Mouse (Mus musculus): ENCODE results near the gene Gfm1.
A peak's percentile ranks its signal among the peaks of the same experiment; 100 is the strongest.

Gfm1 gene

DNA sequence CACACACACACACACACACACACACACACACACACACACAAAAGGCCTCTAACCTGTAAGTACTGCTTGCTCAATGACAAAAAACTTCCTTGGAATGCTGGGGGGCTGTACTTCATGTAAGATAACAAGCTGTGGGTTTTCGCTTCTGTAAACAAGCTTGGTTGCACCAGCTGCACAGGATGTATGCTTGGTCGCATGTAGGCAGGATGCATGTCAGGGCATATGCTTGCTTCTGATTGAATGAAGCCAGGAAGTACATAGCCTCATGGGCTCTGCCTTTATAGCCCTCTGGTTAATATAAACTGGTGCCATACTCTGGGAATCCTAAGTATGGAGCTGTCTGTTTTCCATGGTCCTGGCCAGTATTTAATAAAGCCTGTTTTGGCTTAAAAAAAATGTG, 68.1 kb downstream of the Gfm1 start:
- DNase-seq = no peak

GRCm38 (mm10) chr3:67498773-67499405, 69.0 kb downstream of the Gfm1 start:
- DNase-seq = no peak

DNA sequence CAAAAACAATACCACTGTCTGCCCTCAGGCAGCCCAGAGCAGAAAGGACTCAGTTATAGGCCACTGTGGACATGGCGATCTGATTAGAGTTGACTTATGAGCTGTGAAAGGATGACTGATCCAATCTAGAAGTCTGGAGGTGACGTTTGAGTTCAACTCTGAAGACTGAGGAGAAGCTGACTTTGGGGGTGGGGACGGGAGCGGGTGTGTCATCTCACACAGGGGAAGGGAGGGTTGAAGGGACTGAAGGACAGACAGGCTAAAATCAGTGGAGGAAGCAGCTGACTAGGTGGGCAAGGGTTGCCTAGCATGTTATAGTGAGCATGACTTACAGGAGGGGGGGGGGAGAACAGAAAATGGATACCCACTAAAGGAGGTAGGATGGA, 69.5 kb downstream of the Gfm1 start:
- no peak for DNase-seq

DNA sequence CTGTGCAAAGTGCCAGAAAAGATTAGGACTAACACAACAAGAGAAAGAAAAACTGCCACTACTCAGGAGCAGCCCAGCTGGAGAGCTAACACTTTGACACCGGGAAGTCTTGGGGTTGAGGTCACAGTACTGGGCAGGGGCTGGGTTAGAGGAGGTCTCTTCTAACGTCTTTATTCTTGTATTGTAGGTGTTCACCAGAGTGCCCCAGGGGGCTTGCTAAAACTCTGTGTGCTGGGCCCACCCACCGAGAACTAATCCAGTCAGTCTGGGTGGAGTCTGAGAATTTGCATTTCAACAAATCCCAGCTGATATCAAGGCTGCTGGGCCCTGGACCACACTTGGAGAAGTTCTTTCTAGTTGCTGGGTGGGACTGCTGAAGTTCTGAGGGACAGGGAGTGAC, 74.0 kb downstream of the Gfm1 start:
- no peak for DNase-seq

DNA sequence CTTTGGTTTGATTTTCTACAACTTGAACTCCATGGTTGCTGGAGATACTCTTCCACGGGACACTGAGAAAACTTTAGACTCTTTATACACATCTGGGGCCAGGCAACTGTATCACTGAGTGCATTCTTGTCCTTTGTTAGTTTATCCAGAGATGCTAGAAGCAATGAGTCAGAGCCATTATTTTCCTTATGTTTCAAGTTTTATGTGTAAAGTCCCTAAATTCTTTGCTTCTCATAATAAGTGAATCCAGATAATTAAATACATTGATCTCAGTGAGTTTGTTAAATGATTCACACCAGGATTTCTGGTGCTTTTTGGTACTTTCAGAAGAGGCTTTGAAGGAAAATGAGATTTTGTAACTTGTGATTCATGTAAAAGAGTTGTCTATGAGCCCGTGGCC, 75.4 kb downstream of the Gfm1 start:
- no peak for DNase-seq

DNA sequence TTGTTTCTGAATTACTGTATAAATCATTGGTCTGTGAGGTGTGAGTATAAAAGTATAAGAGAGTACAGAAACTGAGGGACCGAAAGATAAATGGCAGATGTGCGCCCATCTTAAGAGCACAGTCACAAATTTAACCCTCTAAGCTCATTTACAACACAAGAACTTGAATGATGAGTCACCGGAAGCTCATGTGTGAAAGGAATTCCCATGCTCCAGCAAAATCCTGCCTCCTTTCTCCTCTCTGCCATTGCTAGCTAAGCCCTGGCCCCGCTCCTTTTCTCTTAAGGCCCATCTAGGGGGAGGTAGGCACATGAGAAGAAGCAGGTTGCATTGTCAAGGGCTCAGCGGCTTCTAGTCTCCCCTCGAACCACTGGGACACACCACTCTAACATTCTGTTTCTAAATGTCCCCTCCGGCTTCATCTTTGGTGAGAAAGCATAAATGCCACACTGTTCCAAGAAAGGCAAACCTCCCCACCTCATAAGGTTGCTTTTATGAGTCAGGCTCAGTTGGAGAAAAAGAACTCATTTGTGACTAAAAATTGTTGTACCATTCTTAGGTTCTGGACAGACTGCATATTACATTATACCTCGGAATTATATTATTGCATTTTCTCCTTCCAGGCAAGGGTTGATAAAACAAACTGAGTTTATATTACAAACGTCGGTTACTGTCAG, 78.5 kb downstream of the Gfm1 start:
- no peak for DNase-seq

DNA sequence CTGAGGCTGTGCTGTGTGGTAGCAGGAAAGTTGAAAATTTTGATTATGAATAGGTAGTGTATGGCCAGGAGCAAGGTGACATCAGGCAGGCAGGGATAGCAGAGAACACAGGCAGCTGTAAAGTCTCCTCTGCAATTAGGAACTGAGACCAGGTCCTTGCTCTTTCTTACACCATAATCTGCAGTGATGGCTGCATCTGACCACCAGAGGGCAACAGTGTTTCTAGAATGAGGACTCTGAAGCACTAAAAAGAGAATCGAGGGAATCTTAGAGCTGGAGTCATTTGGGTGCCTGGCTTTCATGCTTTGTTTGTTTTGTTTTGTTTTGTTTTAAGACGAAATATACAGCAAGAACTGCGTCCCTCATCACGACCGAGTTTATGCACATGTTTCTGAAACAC, 82.9 kb downstream of the Gfm1 start:
- DNase-seq = peak; percentile 48 to 88

- DNase-seq = no peak
Observed at GRCm38 (mm10) chr3:67514801-67515273, 84.9 kb downstream of the Gfm1 start.

- no peak for DNase-seq
Observed at GRCm38 (mm10) chr3:67515274-67515801, 85.4 kb downstream of the Gfm1 start, which contains the start of gene Rarres1. TSS of gene Rarres1 (minus strand) at chr3:67515523.

- DNase-seq = no peak
Observed at GRCm38 (mm10) chr3:67520568-67521143, 90.8 kb downstream of the Gfm1 start.

- DNase-seq = no peak
Observed at GRCm38 (mm10) chr3:67522709-67523108, 92.8 kb downstream of the Gfm1 start.

GRCm38 (mm10) chr3:67524768-67525167, 94.9 kb downstream of the Gfm1 start:
- DNase-seq = no peak
